Mouse (Mus musculus) liver, embryonic 12.5 days (tissue): ENCODE measurements around the gene Map2. TPM values are rescaled to one million over a fixed set of nuclear protein-coding genes. Genes with fewer than 3 reads are reported as not detected.

Experiments used
- ATAC-seq: fragments of 200-750 bp; cut with Nextera tagmentation; 2 replicates; pipeline ENCODE4 v1.8.0; 2017; ENCODE audit warnings: moderate number of reproducible peaks, mild to moderate bottlenecking, moderate library complexity
- H3K27ac ChIP-seq: fragments of 300-500 bp; sonication (generic); 2 replicates; pipeline ENCODE4 v1.5.1; 2016; ENCODE audit warnings: mild to moderate bottlenecking
- H3K27me3 ChIP-seq: fragments of 300-500 bp; sonication (generic); replicated peaks from 2 replicates; pipeline ENCODE4 v1.6.1; 2016; ENCODE audit warnings: mild to moderate bottlenecking, moderate library complexity
- H3K36me3 ChIP-seq: fragments of 300-500 bp; sonication (generic); 2 replicates; pipeline ENCODE4 v1.6.1; 2016; ENCODE audit warnings: mild to moderate bottlenecking, moderate library complexity
- H3K4me1 ChIP-seq: fragments of 300-500 bp; sonication (generic); 2 replicates; pipeline ENCODE4 v1.6.1; 2016
- H3K4me2 ChIP-seq: fragments of 300-500 bp; sonication (generic); 2 replicates; pipeline ENCODE4 v1.6.1; 2016; ENCODE audit warnings: mild to moderate bottlenecking, moderate library complexity
- H3K4me3 ChIP-seq: fragments of 300-500 bp; sonication (generic); 2 replicates; pipeline ENCODE4 v1.5.1; 2016; ENCODE audit warnings: mild to moderate bottlenecking, moderate library complexity
- H3K9ac ChIP-seq: fragments of 300-500 bp; sonication (generic); 2 replicates; pipeline ENCODE4 v1.6.1; 2016; ENCODE audit warnings: mild to moderate bottlenecking, moderate library complexity
- H3K9me3 ChIP-seq: fragments of 300-500 bp; sonication (generic); replicated peaks from 2 replicates; pipeline ENCODE4 v1.6.1; 2016; ENCODE audit warnings: mild to moderate bottlenecking, moderate library complexity
- whole genome bisulfite sequencing: fragments of 180-500 bp; shearing (Covaris S2); methylation state at CpG from one replicate; pipeline ENCODE4 v1.1.7; 2016; ENCODE audit not compliant: insufficient replicate concordance; 5-methylcytosine and 5-hydroxymethylcytosine counted together
- polyA plus RNA-seq: library from polyadenylated mRNA; unstranded; fragments of >200 nt; fragmentation: Nextera tagmentation; extraction: Ambion mirVana; gene quantifications from 2 replicates; pipeline ENCODE4 v1.2.1, GENCODE M21; 2016

Map2 gene
- polyA plus RNA-seq, 1 experiment from 2014 or later = 1.0 TPM

DNA sequence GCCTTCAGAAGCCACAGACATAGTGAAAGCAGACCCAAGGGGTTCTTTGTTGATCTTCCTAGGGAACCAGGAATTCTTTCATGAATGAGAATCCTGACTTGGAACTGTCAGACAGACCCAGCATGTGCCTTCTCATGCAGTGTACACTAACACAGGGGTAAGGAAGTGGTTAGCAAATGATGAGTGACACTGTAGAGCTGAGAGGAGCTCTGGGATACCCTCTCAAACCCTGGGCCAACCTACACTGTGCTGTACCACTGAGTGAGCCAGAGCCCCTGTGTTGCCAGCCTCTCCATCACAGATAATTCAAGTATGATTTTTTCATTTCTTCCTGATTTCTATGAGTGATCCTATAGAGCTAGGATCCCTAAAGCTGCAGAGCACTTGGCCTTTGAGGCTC, 255.9 kb downstream of the Map2 start:
- no peak for ATAC-seq
- H3K9me3 ChIP-seq = no peaks in the 10 kb centered on the region
- H3K27me3 ChIP-seq = no peaks in the 10 kb centered on the region
- no peak overlapping the region for H3K4me2 ChIP-seq
- no peaks in the 10 kb centered on the region for H3K4me1 ChIP-seq
- no peak overlapping the region for H3K27ac ChIP-seq
- no peak overlapping the region for H3K9ac ChIP-seq
- H3K4me3 ChIP-seq = no peak overlapping the region
- no peaks in the 10 kb centered on the region for H3K36me3 ChIP-seq

DNA sequence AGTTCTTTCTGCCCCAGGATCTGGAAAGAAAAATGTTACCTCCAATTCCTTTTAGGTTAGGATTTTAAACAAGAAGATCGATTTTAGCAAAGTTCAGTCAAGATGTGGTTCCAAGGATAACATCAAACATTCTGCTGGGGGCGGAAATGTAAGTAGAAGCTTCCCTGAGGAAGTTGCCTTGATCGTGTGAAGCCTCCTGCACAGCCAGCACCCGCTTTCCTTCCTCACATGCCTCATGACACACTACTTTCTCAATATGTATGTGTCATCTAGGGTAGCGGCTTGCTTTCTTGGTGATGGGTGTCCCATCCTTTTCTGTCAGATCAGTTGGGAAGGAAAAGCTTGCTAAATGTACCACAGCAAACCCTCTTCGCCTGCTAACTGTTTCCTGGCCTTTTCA, 256.4 kb downstream of the Map2 start:
- WGBS = 58% methylated on average over 6 of the region's 6 CpGs
- Histone ChIP-seq H3K36me3 (no peaks in the 10 kb centered on the region), H3K9me3 (no peaks in the 10 kb centered on the region), H3K27ac (no peak overlapping the region), H3K27me3 (no peaks in the 10 kb centered on the region), H3K4me2 (no peak overlapping the region), H3K4me3 (no peak overlapping the region), H3K4me1 (no peaks in the 10 kb centered on the region), H3K9ac (no peak overlapping the region)
- no peak for ATAC-seq

GRCm38 (mm10) chr1:66438069-66438468, 263.0 kb downstream of the Map2 start:
- H3K4me2 ChIP-seq = no peak overlapping the region
- no peaks in the 10 kb centered on the region for H3K9me3 ChIP-seq
- no peaks in the 10 kb centered on the region for H3K27me3 ChIP-seq
- WGBS = 66% methylated on average over 2 of the region's 2 CpGs
- H3K36me3 ChIP-seq = no peaks in the 10 kb centered on the region
- no peaks in the 10 kb centered on the region for H3K4me1 ChIP-seq
- H3K4me3 ChIP-seq = no peak overlapping the region
- no peak overlapping the region for H3K9ac ChIP-seq
- H3K27ac ChIP-seq = no peak overlapping the region
- no peak for ATAC-seq

DNA sequence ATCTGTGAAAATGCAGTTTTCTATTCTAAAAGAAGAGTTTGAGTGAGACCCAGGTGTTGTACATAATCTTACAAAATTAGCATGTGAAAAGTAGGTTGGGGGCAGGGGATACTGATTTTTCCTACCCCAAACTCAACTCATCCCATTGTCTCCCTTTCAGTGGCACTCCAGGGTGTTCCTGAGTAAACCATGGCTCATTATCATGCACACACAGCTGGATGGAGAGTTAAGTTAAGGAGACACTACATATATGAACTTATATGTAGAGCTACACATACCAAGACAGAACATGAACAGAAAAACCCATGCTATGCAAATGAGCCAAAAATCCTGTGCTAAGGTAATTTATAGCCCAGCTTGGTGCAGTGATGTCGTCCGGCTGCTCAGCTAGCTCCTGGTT, 267.8 kb downstream of the Map2 start:
- ATAC-seq = no peak
- no peaks in the 10 kb centered on the region for H3K9me3 ChIP-seq
- 66% methylated on average over 2 of the region's 2 CpGs for WGBS

DNA sequence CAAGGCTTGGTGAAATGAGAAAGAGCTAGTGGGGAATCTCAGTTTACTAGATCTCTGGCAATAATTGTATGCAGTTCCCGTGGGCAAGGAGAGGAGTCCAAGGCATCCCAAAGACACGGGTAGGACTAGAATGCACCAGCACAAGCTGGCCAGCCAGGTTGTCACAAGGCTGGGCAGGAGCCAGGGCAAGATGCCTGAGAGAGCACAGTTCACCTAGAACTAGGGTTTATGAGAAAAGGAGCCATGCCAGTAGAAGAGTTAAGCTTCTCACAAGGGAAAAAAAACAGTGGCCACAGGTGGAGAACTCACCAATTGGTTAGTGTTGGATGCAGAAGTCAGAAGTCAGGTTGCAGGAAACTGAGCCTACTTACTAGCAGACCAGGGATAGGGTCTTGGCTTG, 274.4 kb downstream of the Map2 start:
- no peak for ATAC-seq
- no peak overlapping the region for H3K4me2 ChIP-seq
- whole genome bisulfite sequencing = 55% methylated on average over 2 of the region's 2 CpGs

More for the DNA sequence above, 267.8 kb downstream of the Map2 start:
- Histone ChIP-seq H3K9ac (no peak overlapping the region), H3K27me3 (no peaks in the 10 kb centered on the region), H3K27ac (no peak overlapping the region), H3K36me3 (no peaks in the 10 kb centered on the region), H3K4me1 (no peaks in the 10 kb centered on the region), H3K4me3 (no peak overlapping the region), H3K4me2 (no peak overlapping the region)

DNA sequence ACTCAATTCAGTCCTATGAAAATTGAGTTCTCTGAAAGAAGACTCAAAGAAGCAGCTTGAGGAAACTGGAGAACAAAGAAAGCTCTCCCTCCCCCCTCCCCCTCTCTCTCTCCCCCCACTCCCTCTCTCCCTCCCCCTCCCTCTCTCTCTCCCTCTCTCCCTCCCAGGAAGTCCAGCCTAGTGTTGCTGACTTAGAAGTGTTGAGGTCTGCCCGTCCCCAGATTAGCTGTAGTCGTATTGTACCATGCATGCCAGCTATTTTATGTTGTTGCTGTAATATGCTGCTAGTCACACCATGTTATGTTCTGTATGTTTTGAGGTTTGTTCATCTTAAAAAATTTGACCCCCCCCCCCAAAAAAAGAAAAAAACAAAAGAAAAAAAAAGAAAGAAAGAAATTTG, 281.5 kb downstream of the Map2 start:
- Histone ChIP-seq H3K4me3 (no peak overlapping the region), H3K9me3 (no peaks in the 10 kb centered on the region), H3K9ac (no peak overlapping the region), H3K4me1 (no peaks in the 10 kb centered on the region), H3K27me3 (no peaks in the 10 kb centered on the region), H3K4me2 (no peak overlapping the region), H3K36me3 (no peaks in the 10 kb centered on the region), H3K27ac (no peak overlapping the region)
- ATAC-seq = no peak
- WGBS = 18% methylated on average over 2 of the region's 2 CpGs

More for the DNA sequence above, 274.4 kb downstream of the Map2 start:
- no peaks in the 10 kb centered on the region for H3K4me1 ChIP-seq
- H3K36me3 ChIP-seq = no peaks in the 10 kb centered on the region
- H3K9me3 ChIP-seq = no peaks in the 10 kb centered on the region
- H3K9ac ChIP-seq = no peak overlapping the region
- no peak overlapping the region for H3K4me3 ChIP-seq
- H3K27me3 ChIP-seq = no peaks in the 10 kb centered on the region
- H3K27ac ChIP-seq = no peak overlapping the region

GRCm38 (mm10) chr1:66457747-66458146, 282.7 kb downstream of the Map2 start:
- 55% methylated on average over 3 of the region's 3 CpGs for WGBS
- no peak overlapping the region for H3K4me2 ChIP-seq

GRCm38 (mm10) chr1:66459394-66459793, 284.3 kb downstream of the Map2 start:
- no peaks in the 10 kb centered on the region for H3K27me3 ChIP-seq
- H3K36me3 ChIP-seq = no peaks in the 10 kb centered on the region
- H3K4me2 ChIP-seq = no peak overlapping the region
- H3K4me3 ChIP-seq = no peak overlapping the region
- no peak overlapping the region for H3K27ac ChIP-seq
- no peak for ATAC-seq
- H3K9ac ChIP-seq = no peak overlapping the region
- no peaks in the 10 kb centered on the region for H3K4me1 ChIP-seq
- H3K9me3 ChIP-seq = no peaks in the 10 kb centered on the region
- 59% methylated on average over 3 of the region's 3 CpGs for WGBS

More at GRCm38 (mm10) chr1:66457747-66458146, 282.7 kb downstream of the Map2 start:
- H3K9me3 ChIP-seq = no peaks in the 10 kb centered on the region
- H3K4me1 ChIP-seq = no peaks in the 10 kb centered on the region
- H3K9ac ChIP-seq = no peak overlapping the region
- H3K27ac ChIP-seq = no peak overlapping the region
- no peak for ATAC-seq
- no peak overlapping the region for H3K4me3 ChIP-seq
- H3K36me3 ChIP-seq = no peaks in the 10 kb centered on the region
- no peaks in the 10 kb centered on the region for H3K27me3 ChIP-seq

DNA sequence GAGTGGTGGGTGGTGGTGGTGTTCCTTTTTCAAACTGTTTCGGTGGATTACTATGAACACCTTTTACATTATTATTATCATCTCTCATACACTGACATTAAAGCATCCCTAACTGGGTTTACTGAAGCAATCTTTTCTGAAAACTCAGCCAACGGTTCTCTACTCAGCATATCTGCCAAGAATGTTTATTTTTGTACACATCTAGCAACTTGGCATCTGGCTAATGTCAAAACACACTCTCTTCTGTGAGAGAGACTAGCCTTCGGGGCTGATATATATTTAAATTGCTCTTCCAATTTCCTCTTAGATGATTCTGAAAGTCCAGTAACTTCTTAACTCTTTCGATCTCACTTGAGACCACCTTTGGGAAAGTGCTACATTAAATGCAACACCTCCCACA, 285.8 kb downstream of the Map2 start:
- ATAC-seq = no peak
- 73% methylated on average over 4 of the region's 4 CpGs for WGBS
- H3K36me3 ChIP-seq = no peaks in the 10 kb centered on the region
- H3K27ac ChIP-seq = no peak overlapping the region
- H3K4me3 ChIP-seq = no peak overlapping the region
- H3K9ac ChIP-seq = no peak overlapping the region
- no peaks in the 10 kb centered on the region for H3K9me3 ChIP-seq
- no peak overlapping the region for H3K4me2 ChIP-seq
- H3K4me1 ChIP-seq = no peaks in the 10 kb centered on the region
- H3K27me3 ChIP-seq = no peaks in the 10 kb centered on the region

DNA sequence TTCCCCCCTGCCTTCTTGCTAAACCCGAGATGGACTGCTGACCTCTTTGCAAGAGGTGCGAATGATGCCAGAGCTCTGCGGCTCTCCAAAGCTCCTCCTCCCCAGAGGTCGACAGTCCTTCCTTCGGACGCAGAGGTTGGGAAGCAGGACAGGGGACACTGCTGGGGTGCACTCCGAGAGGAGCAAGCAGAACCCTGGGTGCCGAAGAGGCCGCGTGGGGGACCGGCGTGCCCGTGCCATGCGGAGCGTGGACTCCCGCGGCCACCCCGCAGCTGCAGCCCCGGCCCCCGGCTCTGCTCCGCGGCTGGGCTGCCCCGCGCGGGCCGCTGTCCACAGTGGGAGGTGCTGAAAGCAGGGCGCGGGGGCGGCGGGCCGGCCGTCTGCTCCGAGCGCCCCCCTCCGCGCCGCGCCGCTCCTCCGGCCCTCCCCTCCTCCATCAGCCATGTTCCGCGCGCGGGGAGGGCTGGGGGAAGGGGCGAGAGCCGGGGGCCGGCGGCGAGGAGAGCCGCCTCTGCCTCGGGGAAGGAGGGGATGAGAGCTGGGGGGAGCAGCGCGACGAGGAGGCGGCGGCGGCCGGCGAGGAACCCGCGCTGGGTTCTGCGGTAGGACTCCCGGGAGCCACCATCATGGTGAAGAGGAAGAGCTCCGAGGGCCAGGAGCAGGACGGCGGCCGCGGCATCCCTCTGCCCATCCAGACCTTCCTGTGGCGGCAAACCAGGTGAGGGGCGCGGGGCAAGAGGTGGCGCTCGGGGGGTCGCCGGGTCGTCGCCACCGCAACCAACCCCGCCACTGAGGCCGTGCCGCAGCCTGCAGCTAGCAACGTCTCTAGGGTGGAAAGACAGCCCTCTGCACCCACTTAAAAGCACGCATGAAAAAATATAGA, 293.0 kb downstream of the Map2 start, which contains the start of gene Unc80:
TSS of gene Unc80 (plus strand) at position 547 of the 883 bp plus-strand sequence.
- Histone ChIP-seq H3K4me2 (peak within 1 kb of the TSS; percentile 59), H3K27me3 (peaks cover 21% of the 10 kb centered on the region), H3K4me1 (no peaks in the 10 kb centered on the region), H3K27ac (no peak within 1 kb of the TSS), H3K36me3 (no peaks in the 10 kb centered on the region), H3K9ac (no peak within 1 kb of the TSS), H3K4me3 (peak within 1 kb of the TSS; percentile 38), H3K9me3 (no peaks in the 10 kb centered on the region)
- ATAC-seq = no peak; the same call in 1 of the 2 replicates
- 2% methylated on average over 66 of the region's 83 CpGs for WGBS

DNA sequence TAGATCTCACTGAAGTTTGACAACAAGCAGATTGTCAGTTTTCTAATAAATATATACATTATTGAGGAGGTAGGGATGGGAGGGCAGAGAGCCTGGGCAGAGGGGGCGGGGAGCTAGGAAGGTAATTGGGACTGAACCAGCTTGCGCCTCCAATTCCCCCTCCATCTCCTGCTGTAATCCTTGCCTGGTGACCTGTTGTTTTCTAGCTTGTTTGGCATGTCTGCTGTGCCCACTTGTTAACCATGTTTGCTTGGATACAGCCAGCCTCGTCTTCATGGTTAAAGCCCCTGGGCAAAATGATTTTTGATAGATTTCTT, 293.6 kb downstream of the Map2 start:
- 19% methylated on average over 3 of the region's 3 CpGs for WGBS

DNA sequence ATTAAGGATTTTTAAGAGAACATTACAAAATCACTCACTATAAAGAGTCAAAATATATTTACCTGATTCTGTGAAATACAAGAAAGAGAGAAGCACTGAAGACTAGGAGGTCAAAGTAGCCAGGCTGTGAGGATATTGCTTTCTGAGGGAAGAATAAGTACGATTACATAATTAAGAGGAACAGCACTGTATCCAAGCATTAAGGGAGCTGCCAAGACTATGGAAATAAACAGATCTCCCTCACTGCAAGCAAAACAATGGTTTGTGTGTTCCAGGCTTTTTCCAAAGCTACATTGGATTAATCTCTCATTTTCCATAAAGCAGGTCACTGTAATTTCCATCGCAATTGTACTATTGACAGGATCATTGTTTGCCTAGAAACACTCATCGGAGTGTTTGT, 307.7 kb downstream of the Map2 start:
- H3K27ac ChIP-seq = no peak overlapping the region
- no peaks in the 10 kb centered on the region for H3K36me3 ChIP-seq
- H3K27me3 ChIP-seq = no peaks in the 10 kb centered on the region
- H3K4me2 ChIP-seq = no peak overlapping the region
- ATAC-seq = no peak
- WGBS = 71% methylated on average over 3 of the region's 3 CpGs
- no peak overlapping the region for H3K4me3 ChIP-seq
- H3K4me1 ChIP-seq = no peaks in the 10 kb centered on the region
- no peaks in the 10 kb centered on the region for H3K9me3 ChIP-seq
- no peak overlapping the region for H3K9ac ChIP-seq

More for the DNA sequence above, 293.6 kb downstream of the Map2 start:
- ATAC-seq = no peak
- H3K9ac ChIP-seq = no peak overlapping the region
- H3K36me3 ChIP-seq = no peaks in the 10 kb centered on the region
- H3K4me1 ChIP-seq = no peaks in the 10 kb centered on the region
- H3K4me2 ChIP-seq = peak overlapping the region; percentile 59; the same call in 1 of the 2 replicates
- no peaks in the 10 kb centered on the region for H3K9me3 ChIP-seq
- peaks cover 21% of the 10 kb centered on the region for H3K27me3 ChIP-seq
- no peak overlapping the region for H3K27ac ChIP-seq
- no peak overlapping the region for H3K4me3 ChIP-seq
